Mouse (Mus musculus) intestine, embryonic 14.5 days (tissue): ENCODE results near the gene Srd5a2. TPM values are rescaled to one million over a fixed set of nuclear protein-coding genes. Genes with fewer than 3 reads are reported as not detected.

ENCODE experiments used
- ATAC-seq: fragments of 200-750 bp; cut with Nextera tagmentation; replicated peaks from 2 replicates; pipeline ENCODE4 v1.8.0; 2017; ENCODE audit warnings: low read depth, moderate number of reproducible peaks, moderate TSS enrichment, moderate library complexity; ENCODE audit not compliant: low FRiP score, low TSS enrichment
- DNase-seq: peaks from one replicate; pipeline ENCODE4 v3.0.0-alpha.2; 2018; ENCODE audit warnings: low spot score
- H3K27ac ChIP-seq: fragments of 300-500 bp; sonication (generic); 2 replicates; pipeline ENCODE4 v1.5.1; 2014; ENCODE audit warnings: low read depth, mild to moderate bottlenecking, control low read depth
- H3K27me3 ChIP-seq: fragments of 300-500 bp; sonication (generic); replicated peaks from 2 replicates; pipeline ENCODE4 v1.6.1; 2014; ENCODE audit warnings: low read length, control low read depth; ENCODE audit not compliant: control insufficient read depth, insufficient read depth
- H3K36me3 ChIP-seq: fragments of 300-500 bp; sonication (generic); 2 replicates; pipeline ENCODE4 v1.6.1; 2014; ENCODE audit warnings: low read length, control low read depth; ENCODE audit not compliant: control insufficient read depth, insufficient read depth
- H3K4me1 ChIP-seq: fragments of 300-500 bp; sonication (generic); replicated peaks from 2 replicates; pipeline ENCODE4 v1.6.1; 2014; ENCODE audit warnings: low read length, control low read depth, mixed read lengths; ENCODE audit not compliant: control insufficient read depth, insufficient read depth
- H3K4me2 ChIP-seq: fragments of 300-500 bp; sonication (generic); 2 replicates; pipeline ENCODE4 v1.6.1; 2014; ENCODE audit warnings: low read length
- H3K4me3 ChIP-seq: fragments of 300-500 bp; sonication (generic); 2 replicates; pipeline ENCODE4 v1.5.1; 2014; ENCODE audit warnings: low read depth, low read length, control low read depth, mixed read lengths
- H3K9ac ChIP-seq: fragments of 300-500 bp; sonication (generic); 2 replicates; pipeline ENCODE4 v1.6.1; 2014; ENCODE audit warnings: mild to moderate bottlenecking, low read length
- H3K9me3 ChIP-seq: fragments of 300-500 bp; sonication (generic); 2 replicates; pipeline ENCODE4 v1.6.1; 2016; ENCODE audit warnings: low read length, control low read depth; ENCODE audit not compliant: control insufficient read depth
- WGBS: fragments of 180-500 bp; shearing (Covaris S2); extraction: QIAGEN DNeasy Blood & Tissue Kit; methylation state at CpG from one replicate; pipeline ENCODE4 v1.1.7; 2014; 5-methylcytosine and 5-hydroxymethylcytosine counted together
- polyA plus RNA-seq: library from polyadenylated mRNA; unstranded; fragments of >200 nt; fragmentation: Nextera tagmentation; extraction: Ambion mirVana; gene quantifications from 2 replicates; pipeline ENCODE4 v1.2.1, GENCODE M21; 2014

Gene Srd5a2
- polyA plus RNA-seq, 1 experiment from 2014 or later, result not detected

DNA sequence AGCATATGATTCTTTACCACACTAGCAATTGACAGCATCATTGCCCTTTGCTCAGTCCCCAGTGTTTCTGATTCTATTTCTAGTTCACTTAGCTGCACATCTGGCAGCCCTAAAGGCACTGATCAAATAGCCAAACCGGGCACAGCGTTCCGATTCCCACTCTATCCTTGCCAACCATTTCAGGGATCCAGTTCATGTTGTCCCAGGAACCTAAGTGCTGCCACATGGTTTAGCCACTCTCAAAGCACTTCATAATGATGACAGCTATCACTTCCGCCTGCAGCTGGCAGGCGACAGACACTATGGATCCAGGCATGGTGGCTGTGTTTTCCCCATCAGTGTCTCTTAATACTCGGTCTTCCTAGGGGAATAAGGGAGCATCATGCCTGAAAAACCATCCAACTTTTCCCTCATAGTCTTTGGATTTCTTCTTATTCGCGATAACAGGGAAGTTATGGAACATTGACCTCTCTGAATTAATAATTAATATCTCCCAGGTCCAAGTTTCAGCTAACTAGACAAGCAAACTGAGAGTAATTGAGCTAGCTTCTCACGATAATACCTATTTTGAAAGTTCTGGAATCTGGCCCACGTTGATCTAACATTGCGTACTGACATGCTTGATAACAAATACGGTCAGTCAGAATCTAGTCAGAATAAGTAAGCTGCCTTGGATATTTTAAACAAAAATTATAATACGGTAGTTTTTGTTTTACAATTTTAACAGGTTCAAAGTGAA, 51.6 kb downstream of the Srd5a2 start:
- no peak overlapping the region for H3K4me3 ChIP-seq
- no peak overlapping the region for H3K4me2 ChIP-seq
- no peaks in the 10 kb centered on the region for H3K9me3 ChIP-seq
- no peak overlapping the region for H3K9ac ChIP-seq
- ATAC-seq, result no peak
- no peak for DNase-seq
- WGBS, result 85% methylated on average over 13 of the region's 13 CpGs
- no peaks in the 10 kb centered on the region for H3K4me1 ChIP-seq
- H3K27ac ChIP-seq, result no peak overlapping the region
- no peaks in the 10 kb centered on the region for H3K27me3 ChIP-seq
- no peaks in the 10 kb centered on the region for H3K36me3 ChIP-seq

DNA sequence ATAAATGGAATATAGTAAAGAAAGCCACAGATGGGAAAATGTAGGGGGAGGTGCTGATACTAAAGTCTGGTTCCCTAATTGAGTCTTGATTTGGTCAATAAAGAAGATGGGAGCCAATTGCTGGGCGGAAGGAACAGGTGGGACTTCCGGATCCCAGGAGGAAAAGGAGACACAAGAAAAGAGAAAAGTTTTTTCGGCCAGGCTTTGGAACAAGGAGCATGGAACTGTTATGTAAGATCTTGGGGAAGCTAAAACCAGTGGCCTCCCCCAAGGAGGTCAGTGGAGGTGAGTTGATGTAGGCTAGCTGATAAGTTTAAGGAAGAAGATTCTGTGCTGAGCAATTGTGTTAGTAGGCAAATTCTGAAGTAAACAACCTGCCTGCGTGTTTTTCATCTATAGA, 56.5 kb downstream of the Srd5a2 start:
- Histone ChIP-seq H3K4me1 (no peaks in the 10 kb centered on the region), H3K27me3 (no peaks in the 10 kb centered on the region), H3K9me3 (no peaks in the 10 kb centered on the region), H3K4me2 (no peak overlapping the region), H3K9ac (no peak overlapping the region), H3K36me3 (no peaks in the 10 kb centered on the region), H3K27ac (no peak overlapping the region), H3K4me3 (no peak overlapping the region)
- 90% methylated on average over 4 of the region's 4 CpGs for WGBS
- no peak for ATAC-seq
- no peak for DNase-seq

DNA sequence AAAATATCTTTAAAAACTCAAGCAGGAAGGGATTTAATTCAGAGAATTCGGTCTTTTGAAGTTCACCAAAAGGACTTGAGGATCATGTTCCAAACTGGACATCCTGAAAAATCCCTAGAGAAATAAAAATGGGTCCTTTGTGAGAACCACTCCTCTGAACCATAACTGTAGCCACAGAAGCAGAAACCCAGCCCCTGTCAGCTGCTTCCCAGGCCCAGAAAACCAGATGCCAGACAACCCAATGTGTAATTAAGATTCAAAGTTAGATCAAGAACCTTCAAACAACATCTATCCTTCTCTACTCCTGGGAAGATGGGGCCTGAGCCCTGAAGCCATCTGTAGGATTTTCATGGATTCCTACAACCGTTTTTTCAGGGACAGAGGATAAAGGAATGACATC, 61.1 kb downstream of the Srd5a2 start:
- WGBS, result 76% methylated on average over 2 of the region's 2 CpGs
- H3K4me3 ChIP-seq, result no peak overlapping the region
- no peaks in the 10 kb centered on the region for H3K36me3 ChIP-seq
- ATAC-seq, result no peak
- no peak for DNase-seq
- H3K9me3 ChIP-seq, result no peaks in the 10 kb centered on the region
- no peaks in the 10 kb centered on the region for H3K27me3 ChIP-seq
- H3K27ac ChIP-seq, result no peak overlapping the region
- H3K4me2 ChIP-seq, result no peak overlapping the region
- no peak overlapping the region for H3K9ac ChIP-seq
- no peaks in the 10 kb centered on the region for H3K4me1 ChIP-seq

DNA sequence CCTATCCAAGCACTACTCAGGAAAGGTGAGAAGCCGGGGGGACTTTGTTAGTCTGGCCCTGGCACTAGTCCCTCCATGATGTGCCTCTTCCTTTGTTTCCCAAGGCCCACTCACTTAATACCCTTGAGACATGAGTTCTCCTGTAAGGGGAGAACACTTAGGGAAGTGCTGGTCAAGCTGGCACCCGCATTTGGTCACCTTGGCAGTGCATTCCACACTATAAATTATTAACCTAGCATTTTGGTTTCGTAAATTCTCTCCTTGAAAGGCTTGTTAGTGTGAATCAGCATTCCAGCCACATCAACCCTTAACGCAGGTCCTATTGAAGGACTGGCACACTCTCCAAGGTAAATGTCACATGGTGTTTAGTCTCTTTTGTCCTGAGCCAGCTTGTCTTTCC, 61.8 kb downstream of the Srd5a2 start:
- Histone ChIP-seq H3K4me2 (no peak overlapping the region), H3K27ac (no peak overlapping the region), H3K4me1 (no peaks in the 10 kb centered on the region), H3K4me3 (no peak overlapping the region), H3K9me3 (no peaks in the 10 kb centered on the region), H3K9ac (no peak overlapping the region), H3K27me3 (no peaks in the 10 kb centered on the region), H3K36me3 (no peaks in the 10 kb centered on the region)
- ATAC-seq (no peak), DNase-seq (no peak)
- 77% methylated on average over 4 of the region's 4 CpGs for WGBS

DNA sequence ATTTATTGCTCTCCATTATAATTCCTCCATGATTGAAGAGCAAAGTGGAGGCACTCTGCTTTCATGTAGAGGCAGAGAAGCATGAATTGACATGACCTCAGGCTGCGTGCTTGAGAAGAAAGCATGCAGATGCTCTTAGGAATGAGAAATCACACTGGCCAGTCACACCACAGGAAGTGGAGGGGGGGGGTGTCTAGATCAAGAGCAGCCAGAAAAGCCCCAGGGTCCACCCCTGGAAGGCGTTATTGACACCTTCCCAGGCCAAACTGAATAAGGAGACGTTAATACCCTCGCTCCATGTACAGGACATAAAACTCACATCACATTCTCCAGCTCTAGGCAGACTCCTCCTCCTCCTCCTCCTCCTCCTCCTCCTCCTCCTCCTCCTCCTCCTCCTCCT, 63.2 kb downstream of the Srd5a2 start:
- 22% methylated on average over 4 of the region's 4 CpGs for WGBS
- no peaks in the 10 kb centered on the region for H3K27me3 ChIP-seq
- no peak for ATAC-seq

DNA sequence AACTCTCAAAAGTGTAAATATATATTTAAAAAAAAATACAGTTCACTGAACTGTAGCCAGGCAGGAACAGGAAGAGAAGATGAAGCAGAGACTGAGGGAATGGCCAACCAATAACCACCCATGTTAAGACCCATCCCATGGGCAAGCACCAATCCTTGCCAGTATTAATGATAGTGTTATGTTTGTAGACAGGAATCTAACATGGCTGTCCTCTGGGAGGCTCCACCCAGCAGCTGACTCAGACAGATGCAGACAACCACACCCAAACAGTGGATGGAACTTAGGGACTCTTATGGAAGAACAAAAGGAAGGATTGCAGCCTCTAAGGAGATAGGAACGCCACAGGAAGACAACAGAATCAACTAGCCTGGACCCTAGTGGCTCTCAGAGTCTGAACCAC, 64.8 kb downstream of the Srd5a2 start:
- Histone ChIP-seq H3K4me3 (no peak overlapping the region), H3K4me2 (no peak overlapping the region), H3K27me3 (no peaks in the 10 kb centered on the region), H3K9me3 (no peaks in the 10 kb centered on the region), H3K36me3 (no peaks in the 10 kb centered on the region), H3K9ac (no peak overlapping the region), H3K27ac (no peak overlapping the region), H3K4me1 (no peaks in the 10 kb centered on the region)
- DNase-seq (no peak), ATAC-seq (no peak)
- whole genome bisulfite sequencing, result 64% methylated on average over 1 of the region's 1 CpGs

More for the DNA sequence above, 63.2 kb downstream of the Srd5a2 start:
- Histone ChIP-seq H3K9ac (no peak overlapping the region), H3K4me2 (no peak overlapping the region), H3K4me3 (no peak overlapping the region), H3K27ac (no peak overlapping the region), H3K9me3 (no peaks in the 10 kb centered on the region), H3K4me1 (no peaks in the 10 kb centered on the region), H3K36me3 (no peaks in the 10 kb centered on the region)
- DNase-seq, result no peak

DNA sequence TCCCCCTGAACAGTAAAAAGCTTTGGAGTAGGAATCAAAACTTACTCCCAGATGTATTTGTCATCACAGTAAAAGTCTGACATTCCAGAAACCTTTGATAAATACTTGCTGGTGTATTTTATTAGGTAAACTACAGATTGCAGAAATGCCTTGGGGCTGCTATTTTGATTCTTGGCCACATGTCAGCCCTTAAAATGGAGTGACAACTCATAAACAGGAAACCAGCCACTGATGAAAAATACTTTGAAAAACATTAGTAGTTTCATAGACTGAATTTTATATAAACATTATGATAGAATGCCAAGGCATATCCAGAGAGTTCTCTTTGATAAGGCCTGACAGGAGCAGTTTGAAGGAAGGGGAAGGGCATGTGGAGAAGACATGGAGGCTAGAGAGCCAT, 71.7 kb downstream of the Srd5a2 start:
- no peak overlapping the region for H3K4me2 ChIP-seq
- H3K4me3 ChIP-seq, result no peak overlapping the region

DNA sequence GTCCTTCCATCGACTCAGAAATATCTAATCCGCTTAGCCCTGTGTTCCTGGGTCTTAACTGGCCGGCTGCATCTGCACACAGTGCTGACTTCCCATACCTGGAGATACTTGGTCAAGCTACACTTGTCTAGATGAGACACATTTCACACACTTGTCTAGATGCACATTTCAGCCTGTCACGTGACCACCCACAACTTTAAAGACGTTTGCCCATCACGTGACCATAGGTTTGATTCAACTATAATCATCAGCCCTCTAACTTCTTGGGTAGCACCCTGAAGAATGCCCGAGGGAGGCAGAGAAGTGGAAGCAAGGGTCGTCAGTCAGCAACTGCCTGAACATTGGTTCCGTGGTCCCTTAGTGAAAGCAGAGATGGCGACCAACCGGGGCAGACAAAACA, 75.1 kb downstream of the Srd5a2 start:
- Histone ChIP-seq H3K27me3 (no peaks in the 10 kb centered on the region), H3K4me1 (no peaks in the 10 kb centered on the region), H3K4me2 (no peak overlapping the region), H3K9ac (no peak overlapping the region), H3K9me3 (no peaks in the 10 kb centered on the region), H3K27ac (no peak overlapping the region), H3K36me3 (no peaks in the 10 kb centered on the region), H3K4me3 (no peak overlapping the region)
- DNase-seq (no peak), ATAC-seq (no peak)
- WGBS, result 91% methylated on average over 11 of the region's 11 CpGs

More for the DNA sequence above, 71.7 kb downstream of the Srd5a2 start:
- no peak for DNase-seq
- H3K27ac ChIP-seq, result no peak overlapping the region
- H3K9ac ChIP-seq, result no peak overlapping the region
- no peaks in the 10 kb centered on the region for H3K9me3 ChIP-seq
- no peaks in the 10 kb centered on the region for H3K4me1 ChIP-seq
- no peaks in the 10 kb centered on the region for H3K36me3 ChIP-seq
- ATAC-seq, result no peak
- no peaks in the 10 kb centered on the region for H3K27me3 ChIP-seq

DNA sequence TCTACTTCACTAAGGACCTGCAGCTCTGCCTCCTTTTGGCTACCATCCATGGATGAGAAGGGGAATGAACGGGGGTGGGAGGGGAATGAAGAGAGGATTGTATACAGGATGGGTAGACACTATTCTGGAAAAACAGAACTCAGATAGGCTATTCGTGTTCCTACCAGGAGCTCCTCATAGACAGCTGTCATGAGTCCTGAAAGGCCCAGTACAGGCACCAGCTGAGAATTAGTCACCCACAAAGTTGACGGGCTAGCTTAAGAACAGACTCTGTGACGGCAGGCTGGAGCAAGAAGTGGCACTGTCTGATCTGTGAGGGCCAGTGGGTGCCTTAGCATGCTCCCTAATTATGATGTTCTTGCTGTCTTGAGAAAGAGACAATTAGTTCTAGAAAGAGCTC, 76.4 kb downstream of the Srd5a2 start:
- no peaks in the 10 kb centered on the region for H3K36me3 ChIP-seq
- no peaks in the 10 kb centered on the region for H3K9me3 ChIP-seq
- ATAC-seq, result no peak
- H3K4me1 ChIP-seq, result no peaks in the 10 kb centered on the region
- no peak for DNase-seq
- WGBS, result 71% methylated on average over 4 of the region's 4 CpGs
- H3K27me3 ChIP-seq, result no peaks in the 10 kb centered on the region
- no peak overlapping the region for H3K27ac ChIP-seq
- H3K4me3 ChIP-seq, result no peak overlapping the region
- H3K4me2 ChIP-seq, result no peak overlapping the region
- H3K9ac ChIP-seq, result no peak overlapping the region
